Mouse (Mus musculus) stomach, embryonic 16.5 days (tissue): ENCODE data around the gene Cpne2. TPM values are rescaled to one million over a fixed set of nuclear protein-coding genes. Genes with fewer than 3 reads are reported as not detected.

Experiments used
- ATAC-seq: fragments of 200-750 bp; cut with Nextera tagmentation; 2 replicates; pipeline ENCODE4 v1.8.0; 2017; ENCODE audit warnings: moderate number of reproducible peaks, moderate TSS enrichment; ENCODE audit not compliant: insufficient read depth, low FRiP score
- H3K27ac ChIP-seq: fragments of 300-500 bp; sonication (generic); 2 replicates; pipeline ENCODE4 v1.5.1; 2014; ENCODE audit warnings: low read length
- H3K27me3 ChIP-seq: fragments of 300-500 bp; sonication (generic); 2 replicates; pipeline ENCODE4 v1.6.1; 2014; ENCODE audit warnings: low read length, control low read depth, mixed read lengths; ENCODE audit not compliant: control insufficient read depth, insufficient read depth
- H3K36me3 ChIP-seq: fragments of 300-500 bp; sonication (generic); 2 replicates; pipeline ENCODE4 v1.6.1; 2014; ENCODE audit warnings: low read length; ENCODE audit not compliant: control insufficient read depth, insufficient read depth
- H3K4me1 ChIP-seq: fragments of 300-500 bp; sonication (generic); 2 replicates; pipeline ENCODE4 v1.6.1; 2014; ENCODE audit warnings: low read length, control low read depth, mixed read lengths; ENCODE audit not compliant: control insufficient read depth, insufficient read depth
- H3K4me2 ChIP-seq: fragments of 300-500 bp; sonication (generic); 2 replicates; pipeline ENCODE4 v1.6.1; 2014; ENCODE audit warnings: low read depth, low read length, mixed read lengths
- H3K4me3 ChIP-seq: fragments of 300-500 bp; sonication (generic); replicated peaks from 2 replicates; pipeline ENCODE4 v1.5.1; 2014; ENCODE audit warnings: mild to moderate bottlenecking, low read length
- H3K9ac ChIP-seq: fragments of 300-500 bp; sonication (generic); 2 replicates; pipeline ENCODE4 v1.6.1; 2014; ENCODE audit warnings: low read length
- H3K9me3 ChIP-seq: fragments of 300-500 bp; sonication (generic); replicated peaks from 2 replicates; pipeline ENCODE4 v1.6.1; 2016; ENCODE audit warnings: low read length, control low read depth; ENCODE audit not compliant: control insufficient read depth
- WGBS: fragments of 180-500 bp; shearing (Covaris S2); extraction: QIAGEN DNeasy Blood & Tissue Kit; methylation state at CpG from one replicate; pipeline ENCODE4 v1.1.7; 2014; 5-methylcytosine and 5-hydroxymethylcytosine counted together
- polyA plus RNA-seq: library from polyadenylated mRNA; unstranded; fragments of >200 nt; fragmentation: Nextera tagmentation; extraction: Ambion mirVana; gene quantifications from 2 replicates; pipeline ENCODE4 v1.2.1, GENCODE M21; 2015

Gene Cpne2
- 9.3 and 9.5 TPM in 2 replicates for polyA plus RNA-seq

DNA sequence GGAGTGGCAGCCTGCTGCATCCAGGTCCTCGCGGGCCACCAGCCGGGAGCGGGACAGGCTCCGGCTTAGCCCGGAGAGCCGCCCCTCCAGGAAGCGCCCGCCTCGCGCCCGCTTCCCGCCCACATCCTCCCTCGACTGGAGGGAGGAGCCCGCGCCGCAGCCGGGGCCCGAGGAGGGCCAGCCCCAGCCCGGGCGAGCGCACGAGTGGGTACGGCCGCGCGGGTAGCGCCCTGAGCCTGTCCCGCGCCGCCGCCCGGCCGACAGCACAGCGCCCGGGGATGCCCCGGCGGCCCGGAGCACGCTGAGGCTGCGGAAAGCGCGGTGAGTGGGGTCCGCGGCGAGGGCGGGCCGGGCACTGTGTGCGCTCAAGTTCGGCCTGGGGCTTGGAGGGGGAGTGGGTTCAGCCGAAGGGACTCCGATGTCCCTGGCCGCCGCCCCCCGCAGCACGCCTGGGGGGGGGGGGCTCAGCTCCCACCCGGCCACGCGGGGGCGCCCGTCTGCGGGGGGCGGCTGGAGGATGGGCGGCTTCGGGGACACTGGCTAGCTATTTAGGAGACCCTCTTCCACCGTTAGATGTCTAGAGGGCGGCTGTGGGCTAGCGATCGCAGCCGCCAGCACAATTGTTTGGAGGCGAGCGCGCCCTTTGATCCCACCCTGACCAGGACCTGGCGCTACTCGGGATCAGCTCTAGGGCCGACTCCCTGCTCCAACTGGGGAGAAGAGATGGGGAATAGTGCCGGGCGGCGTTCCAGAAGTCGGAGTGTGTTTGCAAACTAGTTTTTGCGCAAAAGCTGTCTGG lies at the start of gene Cpne2:
Gene Cpne2 (plus strand): TSS at position 118 of the 799 bp plus-strand sequence.
- Histone ChIP-seq H3K4me3 (peak within 1 kb of the TSS; percentile 69), H3K4me2 (peak within 1 kb of the TSS; percentile 97), H3K27me3 (no peaks in the 10 kb centered on the region), H3K4me1 (peaks cover 7% of the 10 kb centered on the region; the same call in 1 of the 2 replicates), H3K9ac (peak within 1 kb of the TSS; percentile 87), H3K36me3 (no peaks in the 10 kb centered on the region), H3K27ac (peak within 1 kb of the TSS; percentile 26; the same call in 1 of the 2 replicates), H3K9me3 (no peaks in the 10 kb centered on the region)
- peak; percentile 87 for ATAC-seq
- WGBS: under 1% methylated on average over 75 of the region's 81 CpGs

DNA sequence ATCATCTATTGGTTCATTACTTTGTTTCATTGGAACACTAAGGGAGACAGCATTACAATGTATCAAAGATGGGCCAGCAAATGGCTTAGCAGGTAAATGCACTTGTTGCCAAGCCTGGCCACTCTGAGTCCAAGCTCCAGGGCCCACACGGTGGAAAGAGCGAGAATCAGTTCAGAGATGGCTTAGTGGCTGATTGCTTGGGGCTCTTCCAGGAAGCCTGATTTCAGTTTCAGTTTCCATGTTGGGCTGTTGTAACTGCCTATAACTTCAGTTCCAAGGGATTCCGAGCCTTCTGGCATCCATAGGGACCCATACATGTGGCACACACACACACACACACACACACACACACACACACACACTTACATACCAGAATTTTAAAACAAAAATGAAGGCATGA lies 47.5 kb upstream of the Cpne2 start:
- no peak for ATAC-seq
- WGBS: 75% methylated on average over 3 of the region's 3 CpGs
- H3K9ac ChIP-seq: no peak overlapping the region

GRCm38 (mm10) chr8:94485882-94486281 lies 46.9 kb upstream of the Cpne2 start:
- H3K4me2 ChIP-seq: no peak overlapping the region

More for the DNA sequence above, 47.5 kb upstream of the Cpne2 start:
- Histone ChIP-seq H3K4me2 (no peak overlapping the region), H3K27ac (no peak overlapping the region), H3K9me3 (no peaks in the 10 kb centered on the region), H3K4me3 (no peak overlapping the region), H3K36me3 (no peaks in the 10 kb centered on the region), H3K27me3 (no peaks in the 10 kb centered on the region), H3K4me1 (no peaks in the 10 kb centered on the region)

DNA sequence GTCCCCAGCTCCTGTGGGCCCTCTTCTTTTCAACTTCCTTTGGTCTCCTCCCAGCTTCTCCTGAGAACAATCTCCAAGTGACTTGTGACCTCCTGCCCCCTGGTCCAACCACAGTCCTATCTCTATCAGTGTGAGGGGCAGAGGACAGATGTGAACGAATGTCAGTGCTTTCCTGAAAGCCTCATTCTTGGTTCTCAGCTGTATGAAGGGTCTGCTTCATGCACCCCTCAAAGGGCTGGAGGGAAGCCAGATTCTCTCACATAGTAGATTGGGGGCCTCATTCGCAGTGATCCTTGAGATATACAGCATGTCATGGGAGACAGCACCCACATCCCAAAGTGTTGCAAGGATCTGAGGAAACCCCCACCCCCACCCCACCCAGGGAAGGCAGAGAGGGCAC lies 44.8 kb upstream of the Cpne2 start:
- H3K4me3 ChIP-seq: no peak overlapping the region
- no peaks in the 10 kb centered on the region for H3K36me3 ChIP-seq
- 42% methylated on average over 2 of the region's 2 CpGs for WGBS
- no peak overlapping the region for H3K9ac ChIP-seq
- no peak overlapping the region for H3K27ac ChIP-seq
- no peak for ATAC-seq
- no peaks in the 10 kb centered on the region for H3K27me3 ChIP-seq
- H3K9me3 ChIP-seq: no peaks in the 10 kb centered on the region
- H3K4me1 ChIP-seq: no peaks in the 10 kb centered on the region
- H3K4me2 ChIP-seq: no peak overlapping the region

More at GRCm38 (mm10) chr8:94485882-94486281, 46.9 kb upstream of the Cpne2 start:
- Histone ChIP-seq H3K27me3 (no peaks in the 10 kb centered on the region), H3K9ac (no peak overlapping the region), H3K4me1 (no peaks in the 10 kb centered on the region), H3K4me3 (no peak overlapping the region), H3K36me3 (no peaks in the 10 kb centered on the region), H3K9me3 (no peaks in the 10 kb centered on the region), H3K27ac (no peak overlapping the region)
- no peak for ATAC-seq
- 13% methylated on average over 2 of the region's 2 CpGs for WGBS

- H3K27ac ChIP-seq: no peak overlapping the region
- H3K4me3 ChIP-seq: no peak overlapping the region
- no peaks in the 10 kb centered on the region for H3K4me1 ChIP-seq
- no peak overlapping the region for H3K4me2 ChIP-seq
- no peaks in the 10 kb centered on the region for H3K27me3 ChIP-seq
- WGBS: 51% methylated on average over 4 of the region's 4 CpGs
- no peak overlapping the region for H3K9ac ChIP-seq
- no peaks in the 10 kb centered on the region for H3K36me3 ChIP-seq
- no peak for ATAC-seq
- no peaks in the 10 kb centered on the region for H3K9me3 ChIP-seq
These were observed 42.8 kb upstream of the Cpne2 start for GRCm38 (mm10) chr8:94489809-94490483.

GRCm38 (mm10) chr8:94492021-94492681 lies 40.6 kb upstream of the Cpne2 start:
- 7% methylated on average over 15 of the region's 15 CpGs for WGBS
- Histone ChIP-seq H3K4me3 (peak overlapping the region; percentile 27), H3K36me3 (no peaks in the 10 kb centered on the region), H3K9me3 (no peaks in the 10 kb centered on the region), H3K9ac (peak overlapping the region; percentile 47), H3K27ac (no peak overlapping the region; the same call in 1 of the 2 replicates), H3K4me1 (no peaks in the 10 kb centered on the region), H3K4me2 (peak overlapping the region; percentile 59), H3K27me3 (no peaks in the 10 kb centered on the region)
- ATAC-seq: peak; percentile 83

DNA sequence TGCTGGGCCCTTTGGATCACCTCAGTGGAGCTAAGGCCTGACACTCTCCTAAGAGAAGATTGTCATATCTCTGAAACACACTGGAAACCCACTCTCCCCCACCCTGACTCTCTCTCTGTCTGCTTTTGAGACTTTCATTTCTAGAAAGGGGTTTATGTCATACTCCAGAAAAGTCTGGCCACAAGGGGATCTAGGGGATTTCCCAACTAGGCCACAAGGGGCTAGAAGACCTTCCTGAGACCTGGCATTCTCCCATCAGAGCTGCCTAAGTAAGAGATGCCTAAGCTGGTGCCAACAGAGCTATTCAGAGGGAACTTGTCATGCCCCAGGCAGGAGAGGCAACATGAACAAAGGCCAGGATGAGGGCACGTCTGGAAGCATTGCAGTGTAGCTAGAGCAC lies 39.5 kb upstream of the Cpne2 start:
- Histone ChIP-seq H3K4me1 (no peaks in the 10 kb centered on the region), H3K9ac (no peak overlapping the region), H3K27me3 (no peaks in the 10 kb centered on the region), H3K27ac (no peak overlapping the region), H3K9me3 (no peaks in the 10 kb centered on the region), H3K36me3 (no peaks in the 10 kb centered on the region), H3K4me3 (no peak overlapping the region), H3K4me2 (no peak overlapping the region)
- no peak for ATAC-seq
- 39% methylated on average over 1 of the region's 1 CpGs for WGBS

DNA sequence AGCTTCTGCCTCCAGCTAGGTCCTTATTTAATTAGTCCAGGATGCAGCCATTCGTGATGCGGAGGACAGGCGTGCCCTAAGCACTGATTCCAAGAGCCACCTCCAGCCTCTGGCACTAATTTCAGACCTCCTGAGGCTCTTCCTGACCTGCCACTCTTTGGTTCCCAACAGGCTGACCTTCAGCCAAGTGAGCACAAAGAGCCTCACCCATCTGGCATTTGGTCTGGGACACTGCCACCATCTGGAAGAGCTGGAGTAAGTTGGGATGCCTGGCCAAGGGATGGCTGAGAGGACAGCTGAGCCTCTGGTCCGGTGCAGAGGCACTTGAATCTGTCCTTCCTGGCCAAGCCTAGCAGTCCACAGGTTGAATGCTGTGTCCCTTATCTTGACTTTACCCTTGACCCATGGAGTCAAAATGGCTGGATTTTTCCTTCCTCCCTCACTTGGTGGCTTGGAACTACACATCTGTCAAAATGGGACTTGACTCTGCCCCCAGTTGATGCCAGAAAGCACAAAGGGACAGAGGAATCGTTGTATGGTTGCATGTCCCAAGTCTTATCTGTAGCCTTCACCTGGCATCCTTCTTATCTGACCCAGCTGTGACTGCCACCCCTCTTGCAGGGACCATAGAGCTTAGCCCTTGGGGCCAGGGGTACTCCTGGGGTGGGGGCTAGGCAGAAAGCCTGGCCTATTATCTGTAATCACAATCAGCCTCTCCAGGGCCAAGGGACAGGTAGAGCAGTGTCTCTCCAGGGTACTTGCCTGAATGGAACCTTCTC lies 17.2 kb upstream of the Cpne2 start:
- no peak for ATAC-seq
- no peaks in the 10 kb centered on the region for H3K4me1 ChIP-seq
- H3K4me2 ChIP-seq: no peak overlapping the region
- WGBS: 73% methylated on average over 5 of the region's 5 CpGs
- no peak overlapping the region for H3K4me3 ChIP-seq
- H3K9me3 ChIP-seq: no peaks in the 10 kb centered on the region
- no peaks in the 10 kb centered on the region for H3K27me3 ChIP-seq
- no peak overlapping the region for H3K9ac ChIP-seq
- no peak overlapping the region for H3K27ac ChIP-seq
- no peaks in the 10 kb centered on the region for H3K36me3 ChIP-seq
